Comparison of ENCODE assay signal across 10 mouse cellular contexts in the genomic region with DNA sequence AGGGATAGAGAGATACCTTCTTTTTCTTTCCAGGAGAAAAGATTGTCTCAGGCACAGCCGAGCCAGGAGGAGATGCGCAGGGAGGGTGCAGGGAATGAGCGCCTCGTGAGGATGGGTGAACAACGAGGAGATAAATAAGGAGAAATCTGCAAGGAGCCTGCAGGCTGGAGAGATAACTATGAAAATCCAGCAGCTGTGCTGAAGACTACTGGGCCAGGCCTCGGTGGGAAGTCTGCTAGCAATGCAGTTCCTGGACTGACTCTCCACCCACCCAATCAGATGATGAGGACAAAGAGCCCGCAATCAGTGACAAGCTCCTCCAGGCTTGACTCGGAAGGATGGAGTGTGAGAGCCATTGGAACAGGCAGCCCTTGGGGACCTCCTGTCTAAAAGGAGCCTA. TPM values are rescaled to one million over a fixed set of nuclear protein-coding genes. Genes with fewer than 3 reads are reported as not detected.
A peak's percentile ranks its signal among the peaks of the same experiment; 100 is the strongest.
DNase-seq lines count a peak whose midpoint lies in the region; ATAC-seq and TF ChIP-seq lines count a peak whose summit lies in the region.
"Had no signal": no experiment of that assay in that cellular context is flagged by ENCODE, and none has a peak within 500 bp of the region (broad histone marks: within the 10 kb centered on the region; RNA-seq: fewer than 3 reads in every experiment).

No protein-coding gene starts in this region.

- no peak for DNase-seq in kidney, postnatal 0 days (ENCODE audit: low spot score)
- DNase-seq in kidney, adult 18-20 months, result no peak
- peak; percentile 48 for DNase-seq in midbrain, postnatal 0 days (ENCODE audit: low spot score)
- no peak for DNase-seq in cerebellum, postnatal 14 days
- DNase-seq in lung, postnatal 14 days, result no peak
- DNase-seq: cerebellum, adult 8-10 months; lung, adult 18-20 months had no signal

- no peak for ATAC-seq in kidney, postnatal 0 days (replicated peaks; ENCODE audit: low FRiP score, low read depth)
- peak; percentile 19; the same call in 1 of the 2 replicates for ATAC-seq in hindbrain, embryonic 13.5 days (ENCODE audit: low FRiP score)
- ATAC-seq in midbrain, postnatal 0 days (ENCODE audit: low FRiP score), result no peak

- peaks cover 27% of the 10 kb centered on the region for H3K4me1 ChIP-seq in kidney, postnatal 0 days (replicated peaks; ENCODE audit: insufficient read depth, low read length)
- peaks cover 6% of the 10 kb centered on the region for H3K4me1 ChIP-seq in cortical plate, adult 2 months (ENCODE audit: control insufficient read depth, insufficient read depth, low read length)
- H3K4me1 ChIP-seq in hindbrain, embryonic 13.5 days (replicated peaks), result peaks cover 34% of the 10 kb centered on the region
- H3K4me1 ChIP-seq in midbrain, postnatal 0 days (ENCODE audit: insufficient read depth, low read length), result no peaks in the 10 kb centered on the region; the same call in 1 of the 2 replicates

- TF ChIP-seq CTCF in kidney, postnatal 0 days (IDR thresholded peaks at IDR 0.05; ENCODE audit: low read depth), result no peak
- no peak for TF ChIP-seq CTCF in cortical plate, adult 2 months (IDR thresholded peaks at IDR 0.05; ENCODE audit: extremely low read depth, insufficient read depth, low read length)
- no peak for TF ChIP-seq CTCF in midbrain, postnatal 0 days (IDR thresholded peaks at IDR 0.05)

- H3K9ac ChIP-seq in kidney, postnatal 0 days (ENCODE audit: low read depth, low read length), result no peak overlapping the region
- peak overlapping the region; percentile 35; the same call in 1 of the 2 replicates for H3K9ac ChIP-seq in hindbrain, embryonic 13.5 days
- H3K9ac ChIP-seq in midbrain, postnatal 0 days (replicated peaks; ENCODE audit: low read length, poor library complexity, severe bottlenecking), result no peak overlapping the region

- no peak overlapping the region for H3K4me2 ChIP-seq in kidney, postnatal 0 days (ENCODE audit: low read length)
- no peak overlapping the region for H3K4me2 ChIP-seq in hindbrain, embryonic 13.5 days
- H3K4me2 ChIP-seq in midbrain, postnatal 0 days (ENCODE audit: low read depth, low read length, poor library complexity, severe bottlenecking), result no peak overlapping the region

- TF ChIP-seq POLR2A in cortical plate, adult 2 months (IDR thresholded peaks at IDR 0.05; ENCODE audit: extremely low read depth, insufficient read depth, low read length), result peak; percentile 63

- WGBS in kidney, postnatal 0 days, result 31% methylated on average over 8 of the region's 8 CpGs
- 21% methylated on average over 8 of the region's 8 CpGs for WGBS in hindbrain, embryonic 13.5 days
- 18% methylated on average over 8 of the region's 8 CpGs for WGBS in midbrain, postnatal 0 days

- H3K9me3 ChIP-seq in kidney, postnatal 0 days (replicated peaks; ENCODE audit: low read length), result no peaks in the 10 kb centered on the region
- no peaks in the 10 kb centered on the region for H3K9me3 ChIP-seq in hindbrain, embryonic 13.5 days
- H3K9me3 ChIP-seq in midbrain, postnatal 0 days (ENCODE audit: low read length), result no peaks in the 10 kb centered on the region

- H3K4me3 ChIP-seq in kidney, postnatal 0 days (replicated peaks; ENCODE audit: low read depth, low read length), result no peak overlapping the region
- H3K4me3 ChIP-seq in cortical plate, adult 2 months (ENCODE audit: insufficient read depth, low read length), result no peak overlapping the region
- no peak overlapping the region for H3K4me3 ChIP-seq in hindbrain, embryonic 13.5 days
- H3K4me3 ChIP-seq in midbrain, postnatal 0 days (ENCODE audit: low read depth, low read length), result no peak overlapping the region
- H3K4me3 ChIP-seq: erythroblast, embryonic 14.5 days had no signal

- H3K27me3 ChIP-seq in kidney, postnatal 0 days (ENCODE audit: insufficient read depth, low read length), result no peaks in the 10 kb centered on the region
- peaks cover 8% of the 10 kb centered on the region; the same call in 1 of the 2 replicates for H3K27me3 ChIP-seq in hindbrain, embryonic 13.5 days
- H3K27me3 ChIP-seq in midbrain, postnatal 0 days (ENCODE audit: insufficient read depth, low read length), result no peaks in the 10 kb centered on the region

- H3K27ac ChIP-seq in kidney, postnatal 0 days, result peak overlapping the region; percentile 88
- H3K27ac ChIP-seq in cortical plate, adult 2 months (ENCODE audit: insufficient read depth, low read length), result no peak overlapping the region
- peak overlapping the region; percentile 55 for H3K27ac ChIP-seq in hindbrain, embryonic 13.5 days
- H3K27ac ChIP-seq in midbrain, postnatal 0 days (ENCODE audit: low read depth, low read length), result no peak overlapping the region

- no peaks in the 10 kb centered on the region for H3K36me3 ChIP-seq in kidney, postnatal 0 days (ENCODE audit: insufficient read depth, low read length)
- no peaks in the 10 kb centered on the region for H3K36me3 ChIP-seq in hindbrain, embryonic 13.5 days
- H3K36me3 ChIP-seq in midbrain, postnatal 0 days (ENCODE audit: insufficient read depth, low read length), result no peaks in the 10 kb centered on the region

RNA-seq across cellular contexts. Expression of a gene that starts 12.5 kb away (rescaled TPM):
- polyA plus RNA-seq in kidney, postnatal 0 days (2015; fragmentation: Nextera tagmentation; extraction: Ambion mirVana), result 6.3 and 7.4 TPM in 2 replicates
- 45.2 and 52.9 TPM in 2 replicates for polyA plus RNA-seq in cortical plate, adult 2 months (2012; rRNA removed)
- 8.4 and 9.7 TPM in 2 replicates for polyA plus RNA-seq in hindbrain, embryonic 13.5 days (2015; fragmentation: Nextera tagmentation; extraction: Ambion mirVana)
- total RNA-seq in midbrain, postnatal 0 days (2014; rRNA removed), result 46.2 and 56.8 TPM in 2 replicates
- 7.7 TPM in 2 replicates for polyA plus RNA-seq in midbrain, postnatal 0 days (2015; fragmentation: Nextera tagmentation; extraction: Ambion mirVana)

RNA-seq across cellular contexts. Expression of a gene that starts 48.1 kb away (rescaled TPM):
- polyA plus RNA-seq in kidney, postnatal 0 days (2015; fragmentation: Nextera tagmentation; extraction: Ambion mirVana), result 0.99 and 1.1 TPM in 2 replicates
- polyA plus RNA-seq in cortical plate, adult 2 months (2012; rRNA removed), result 0.33 and 0.36 TPM in 2 replicates
- 0.10 and 0.16 TPM in 2 replicates for polyA plus RNA-seq in hindbrain, embryonic 13.5 days (2015; fragmentation: Nextera tagmentation; extraction: Ambion mirVana)
- total RNA-seq in midbrain, postnatal 0 days (2014; rRNA removed), result 0.22 and 0.24 TPM in 2 replicates
- not detected in 2 replicates for polyA plus RNA-seq in midbrain, postnatal 0 days (2015; fragmentation: Nextera tagmentation; extraction: Ambion mirVana)

Comparison
In these comparisons a context has a peak if more than half of its experiments do, and no peak if none do; other contexts are left out.
1. H3K27ac ChIP-seq: peak in kidney, postnatal 0 days (single experiment) and hindbrain, embryonic 13.5 days (single experiment); none in cortical plate, adult 2 months (single experiment) and midbrain, postnatal 0 days (single experiment).